Mouse (Mus musculus): ENCODE data around the gene Poc1b.

DNA sequence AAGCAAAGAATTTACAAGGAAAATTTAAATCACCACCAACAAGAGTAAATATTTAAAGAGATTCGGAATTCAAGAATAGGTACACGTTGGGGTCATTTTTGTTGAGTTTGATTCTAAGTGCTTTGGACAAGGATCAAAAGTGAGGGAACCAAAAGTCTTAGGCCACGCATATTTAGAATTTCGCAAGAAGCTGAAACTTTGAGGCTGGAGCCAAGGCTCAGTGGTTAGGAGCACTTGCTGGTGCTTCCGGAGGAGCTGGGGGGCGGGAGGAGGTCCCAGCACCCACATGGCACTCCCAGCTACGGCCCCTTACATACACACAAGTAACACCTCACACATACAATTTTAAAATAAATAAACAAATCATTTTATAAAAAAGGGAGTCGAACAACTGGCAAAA is 39.8 kb downstream of the Poc1b start:
- no peak for TF ChIP-seq TAL1 (conservative IDR thresholded peaks at IDR 0.05; ENCODE audit: low read depth, low read length)
- TF ChIP-seq CTCF (IDR thresholded peaks at IDR 0.05; ENCODE audit: low read depth, low read length), result no peak
- no peak for TF ChIP-seq GATA1 (IDR thresholded peaks at IDR 0.05; ENCODE audit: borderline replicate concordance, low read length)
- no peak for TF ChIP-seq POLR2AphosphoS5 (IDR thresholded peaks at IDR 0.05; ENCODE audit: insufficient replicate concordance, low read depth, low read length)

All from G1E (cell line).